Mouse (Mus musculus) cerebellum, adult 2 months (tissue): ENCODE results near the gene Tstd2.

Experiments used
- CTCF ChIP-seq: fragments of 200-500 bp; IDR thresholded peaks from 2 replicates; pipeline ENCODE4 v1.5.1; 2011; ENCODE audit warnings: low read depth, mild to moderate bottlenecking, control low read depth, low read length, moderate library complexity, borderline replicate concordance; ENCODE audit not compliant: insufficient read depth
- POLR2A ChIP-seq: fragments of 200-500 bp; IDR thresholded peaks from 2 replicates; pipeline ENCODE4 v1.6.1; 2011; ENCODE audit warnings: low read length, control low read depth, borderline replicate concordance; ENCODE audit not compliant: insufficient read depth

DNA sequence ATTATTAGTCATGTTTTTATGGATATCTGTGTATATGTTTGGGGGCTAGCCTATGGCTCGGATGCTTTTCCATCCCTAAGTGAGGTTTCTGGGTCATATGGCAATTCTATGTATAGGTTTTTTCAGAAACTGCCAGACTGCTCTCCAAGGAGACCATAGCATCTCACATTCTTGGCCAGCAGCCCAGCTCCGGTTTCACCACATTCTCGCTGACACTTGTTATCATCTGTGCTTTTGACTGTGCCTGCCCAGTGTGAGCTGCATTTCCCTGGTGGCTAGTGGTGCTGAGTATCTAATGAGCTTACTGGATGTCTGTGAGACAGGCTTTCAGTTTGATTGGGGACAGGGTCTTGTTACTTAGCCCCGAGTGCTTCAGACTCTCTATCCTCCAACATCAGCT lies 64.8 kb downstream of the Tstd2 start:
- TF ChIP-seq CTCF (no peak), POLR2A (no peak)
